In the genomic region with DNA sequence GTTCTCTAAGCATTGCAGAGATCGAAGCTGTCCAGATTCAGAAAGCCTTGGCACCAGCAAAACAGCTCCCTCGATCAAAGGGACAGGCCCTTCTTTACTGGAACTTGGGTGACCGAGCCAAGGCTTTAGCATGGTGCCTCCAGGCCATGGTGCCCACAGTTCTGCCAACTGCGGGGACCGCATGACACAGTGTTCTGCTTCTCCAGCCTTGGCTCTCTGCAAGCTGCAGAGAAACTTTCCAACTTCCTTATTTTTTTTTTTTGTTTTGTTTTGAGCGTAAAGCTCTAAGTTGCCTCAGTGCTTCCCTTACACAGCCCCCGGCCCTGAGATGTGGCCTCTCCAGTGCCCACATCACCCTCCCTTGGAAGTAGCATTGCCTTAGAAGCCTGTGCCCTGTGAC, we compare ENCODE assay signal across 11 mouse cellular contexts.
DNase-seq lines count a peak whose midpoint lies in the region; ATAC-seq lines count a peak whose summit lies in the region.
"Had no signal": no experiment of that assay in that cellular context is flagged by ENCODE, and none has a peak within 500 bp of the region (broad histone marks: within the 10 kb centered on the region; RNA-seq: fewer than 3 reads in every experiment).

No protein-coding gene starts in this region.

- intact Hi-C loops in left cerebral cortex, postnatal 14 days (cut with DNase I) = no loop called here

- DNase-seq in layer of hippocampus, adult 11-12 months (ENCODE audit: low spot score) = peak; percentile 39
- no peak for DNase-seq in layer of hippocampus, adult 8-10 months (ENCODE audit: low spot score in 2 of 2)
- DNase-seq in A20 (ENCODE audit: low read depth, low spot score) = peak; percentile 58
- DNase-seq in left cerebral cortex, postnatal 14 days (ENCODE audit: low spot score in 2 of 2) = no peak
- DNase-seq in c-Kit-positive CD71-positive TER-119-positive erythroid progenitor cells, embryonic 14.5 days (ENCODE audit: low spot score) = no peak
- DNase-seq: heart, adult 11 months; kidney, adult 18-20 months had no signal

- ATAC-seq in common myeloid progenitor, adult 5-6 weeks (replicated peaks; ENCODE audit: low read depth, poor library complexity, severe bottlenecking) = peak; percentile 72
- peak; percentile 59 for ATAC-seq in megakaryocyte progenitor cell, adult 5-6 weeks (replicated peaks; ENCODE audit: poor library complexity)
- ATAC-seq in activated CD4-positive, CD25-positive, alpha-beta regulatory T cell, adult 4 months = no peak
- ATAC-seq: lung, postnatal 0 days had no signal

Comparison
In these comparisons a context has a peak if more than half of its experiments do, and no peak if none do; other contexts are left out.
1. DNase-seq: peak in layer of hippocampus, adult 11-12 months (single experiment) and A20 (single experiment); none in layer of hippocampus, adult 8-10 months (0 of 2), left cerebral cortex, postnatal 14 days (0 of 2) and c-Kit-positive CD71-positive TER-119-positive erythroid progenitor cells, embryonic 14.5 days (single experiment).